Mouse (Mus musculus) heart, adult 2 months (tissue): ENCODE measurements around the gene Hfe. TPM values are rescaled to one million over a fixed set of nuclear protein-coding genes. Genes with fewer than 3 reads are reported as not detected.

Experiments
- DNase-seq, 2 experiments: peaks; one replicate each; pipeline ENCODE4 v3.0.0; 2021
- H3K27ac ChIP-seq: fragments of 200-600 bp; 2 replicates; pipeline ENCODE4 v1.8.1; 2022
- H3K27me3 ChIP-seq: fragments of 200-500 bp; 2 replicates; pipeline ENCODE4 v1.6.1; 2012; ENCODE audit warnings: mild to moderate bottlenecking, low read length, inconsistent platforms, mixed read lengths; ENCODE audit not compliant: control insufficient read depth, insufficient read depth
- H3K36me3 ChIP-seq: fragments of 200-500 bp; 2 replicates; pipeline ENCODE4 v1.6.1; 2012; ENCODE audit warnings: low read length, inconsistent platforms; ENCODE audit not compliant: control insufficient read depth, insufficient read depth
- H3K4me1 ChIP-seq: fragments of 200-500 bp; 2 replicates; pipeline ENCODE4 v1.6.1; 2011; ENCODE audit warnings: low read length; ENCODE audit not compliant: control insufficient read depth, insufficient read depth
- H3K4me3 ChIP-seq: fragments of 200-600 bp; 2 replicates; pipeline ENCODE4 v1.8.1; 2022
- H3K79me2 ChIP-seq: fragments of 200-500 bp; replicated peaks from 2 replicates; pipeline ENCODE4 v1.6.1; 2012; ENCODE audit warnings: mild to moderate bottlenecking, inconsistent platforms, low read length, moderate library complexity, mixed read lengths; ENCODE audit not compliant: control insufficient read depth, insufficient read depth
- H3K9ac ChIP-seq: fragments of 200-500 bp; 2 replicates; pipeline ENCODE4 v1.6.1; 2012; ENCODE audit warnings: low read depth, mild to moderate bottlenecking, control low read depth, inconsistent platforms, low read length, mixed read lengths
- CTCF ChIP-seq: fragments of 200-600 bp; IDR thresholded peaks from 2 replicates; pipeline ENCODE4 v1.8.1; 2022; ENCODE audit warnings: antibody characterized with exemption, mild to moderate bottlenecking, moderate library complexity
- EP300 ChIP-seq: fragments of 200-500 bp; IDR thresholded peaks from 2 replicates; pipeline ENCODE4 v1.6.1; 2011; ENCODE audit warnings: low read depth, low read length, control low read depth; ENCODE audit not compliant: insufficient read depth
- POLR2A ChIP-seq: fragments of 200-500 bp; IDR thresholded peaks from 2 replicates; pipeline ENCODE4 v1.6.1; 2011; ENCODE audit warnings: mild to moderate bottlenecking, low read depth, low read length, control low read depth; ENCODE audit not compliant: insufficient read depth
- WGBS: fragments of 180-500 bp; shearing (Covaris S2); methylation state at CpG from one replicate; pipeline ENCODE4 v1.1.7; 2018; 5-methylcytosine and 5-hydroxymethylcytosine counted together
- intact Hi-C: fragments of 180-260 bp; cut with DNase I; formaldehyde crosslinking; loops from one replicate; pipeline ENCODE4 v1.15.1; 2025
- polyA plus RNA-seq: library from polyadenylated mRNA; depleted of rRNA; stranded (reverse); fragments of >200 nt; gene quantifications from 2 replicates; pipeline ENCODE4 v1.2.3, GENCODE M21; 2012
- total RNA-seq, 2 experiments: library from RNA; stranded (reverse); gene quantifications; 2 replicates each; pipeline ENCODE4 v1.2.3; 2021

Hfe gene
- total and polyA plus RNA-seq, 3 experiments: 16.8 to 62.8 (median 58.9) TPM

GRCm38 (mm10) chr13:23738041-23738440 is 27.4 kb upstream of the Hfe start:
- peak overlapping the region; percentile 96 for H3K27ac ChIP-seq
- H3K79me2 ChIP-seq: no peaks in the 10 kb centered on the region
- DNase-seq: no peak
- H3K4me1 ChIP-seq: peaks cover 1% of the 10 kb centered on the region; the same call in 1 of the 2 replicates
- WGBS: 27% methylated on average over 4 of the region's 4 CpGs
- peaks cover 17% of the 10 kb centered on the region for H3K36me3 ChIP-seq
- H3K9ac ChIP-seq: peak overlapping the region; percentile 71; the same call in 1 of the 2 replicates
- TF ChIP-seq EP300: no peak
- no peak for TF ChIP-seq POLR2A
- no peak for TF ChIP-seq CTCF
- intact Hi-C loops: loop anchor here (10.0 kb wide), 1 partner anchor 1983 kb away; the partner anchor contains the start of genes Hist1h2ak, Hist1h2bn and Hist1h4k
- H3K4me3 ChIP-seq: peak overlapping the region; percentile 89
- H3K27me3 ChIP-seq: no peaks in the 10 kb centered on the region

GRCm38 (mm10) chr13:23737091-23737490 is 26.4 kb upstream of the Hfe start:
- H3K4me3 ChIP-seq: no peak overlapping the region
- H3K79me2 ChIP-seq: no peaks in the 10 kb centered on the region
- no peak overlapping the region for H3K27ac ChIP-seq
- no peak overlapping the region for H3K9ac ChIP-seq
- peaks cover 13% of the 10 kb centered on the region for H3K36me3 ChIP-seq
- DNase-seq: no peak
- no peak for TF ChIP-seq POLR2A
- no peak for TF ChIP-seq CTCF
- no peak for TF ChIP-seq EP300
- intact Hi-C loops: loop anchor here (10.0 kb wide), 1 partner anchor 1982 kb away; the partner anchor contains the start of genes Hist1h2ak, Hist1h2bn and Hist1h4k
- WGBS: 89% methylated on average over 5 of the region's 5 CpGs
- H3K4me1 ChIP-seq: peaks cover 3% of the 10 kb centered on the region
- H3K27me3 ChIP-seq: no peaks in the 10 kb centered on the region

- H3K27ac ChIP-seq: no peak overlapping the region
- DNase-seq: no peak
- H3K27me3 ChIP-seq: no peaks in the 10 kb centered on the region
- H3K4me3 ChIP-seq: no peak overlapping the region
- peaks cover 5% of the 10 kb centered on the region for H3K4me1 ChIP-seq
- H3K9ac ChIP-seq: no peak overlapping the region
- intact Hi-C loops: loop anchor here (1.0 to 10.0 kb wide), 2 partner anchors 31 to 1977 kb away; partner anchors contain the start of genes Hist1h2ak, Hist1h2bn and Hist1h4k
- no peaks in the 10 kb centered on the region for H3K36me3 ChIP-seq
- TF ChIP-seq POLR2A (no peak), EP300 (no peak), CTCF (peak; percentile 94)
- WGBS: 20% methylated on average over 8 of the region's 8 CpGs
- H3K79me2 ChIP-seq: no peaks in the 10 kb centered on the region
Observed at GRCm38 (mm10) chr13:23732156-23732804, 21.6 kb upstream of the Hfe start.

GRCm38 (mm10) chr13:23730479-23730878 is 19.8 kb upstream of the Hfe start:
- no peaks in the 10 kb centered on the region for H3K27me3 ChIP-seq
- intact Hi-C loops: loop anchor here (10.0 kb wide), 1 partner anchor 1976 kb away; the partner anchor contains the start of genes Hist1h2ak, Hist1h2bn and Hist1h4k
- H3K36me3 ChIP-seq: no peaks in the 10 kb centered on the region
- no peak overlapping the region for H3K4me3 ChIP-seq
- TF ChIP-seq CTCF (no peak), EP300 (no peak), POLR2A (no peak)
- 23% methylated on average over 8 of the region's 8 CpGs for WGBS
- no peaks in the 10 kb centered on the region for H3K79me2 ChIP-seq
- no peak overlapping the region for H3K9ac ChIP-seq
- peak in 1 of 2 experiments; percentile 36 for DNase-seq
- peak overlapping the region; percentile 43 for H3K27ac ChIP-seq
- peaks cover 5% of the 10 kb centered on the region for H3K4me1 ChIP-seq

DNA sequence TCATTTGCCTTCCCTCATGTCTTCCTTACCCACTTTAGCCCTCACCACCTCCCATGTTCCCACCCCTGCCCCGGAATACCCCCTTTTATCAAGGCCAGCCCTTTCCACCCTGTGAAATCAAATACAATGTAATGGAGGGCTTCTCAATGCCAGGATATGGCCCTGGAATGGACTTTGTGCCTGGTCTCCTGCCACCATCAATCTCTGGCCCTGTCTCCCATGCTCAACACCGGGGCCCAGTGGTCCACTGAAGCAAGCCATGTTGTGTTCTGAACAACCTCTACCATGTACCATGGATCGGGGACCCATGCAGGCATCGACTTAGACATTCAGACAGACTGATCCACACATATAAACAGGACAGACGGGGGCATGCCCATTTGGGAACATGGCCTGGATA is 19.1 kb upstream of the Hfe start:
- no peak for DNase-seq
- TF ChIP-seq CTCF (no peak), POLR2A (no peak), EP300 (no peak)
- Histone ChIP-seq H3K27me3 (no peaks in the 10 kb centered on the region), H3K9ac (no peak overlapping the region), H3K79me2 (no peaks in the 10 kb centered on the region), H3K4me1 (peaks cover 5% of the 10 kb centered on the region), H3K36me3 (no peaks in the 10 kb centered on the region), H3K4me3 (no peak overlapping the region), H3K27ac (no peak overlapping the region; the same call in 1 of the 2 replicates)
- 93% methylated on average over 5 of the region's 5 CpGs for WGBS
- intact Hi-C loops: loop anchor here (10.0 kb wide), 1 partner anchor 1975 kb away; the partner anchor contains the start of genes Hist1h2ak, Hist1h2bn and Hist1h4k

DNA sequence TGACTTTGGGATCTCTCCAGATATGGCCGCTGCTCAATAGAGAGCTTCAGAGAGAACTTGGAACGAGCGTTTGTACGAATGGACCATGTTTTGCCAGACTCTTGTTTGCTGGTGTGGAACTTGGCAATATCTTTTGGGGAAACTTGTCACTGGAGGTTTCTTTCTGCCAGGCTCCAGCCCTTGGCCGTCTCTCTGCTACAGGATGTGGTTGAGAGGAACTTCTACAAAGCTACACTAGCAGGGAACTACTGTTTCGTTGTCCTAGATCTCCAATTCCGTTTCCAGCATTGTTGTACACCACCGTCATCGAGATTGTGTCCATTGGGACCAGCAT is 18.5 kb upstream of the Hfe start:
- WGBS: 72% methylated on average over 9 of the region's 9 CpGs
- H3K27ac ChIP-seq: peak overlapping the region; percentile 20; the same call in 1 of the 2 replicates
- peak in 1 of 2 experiments; percentile 58 for DNase-seq

More for the DNA sequence above, 18.5 kb upstream of the Hfe start:
- Histone ChIP-seq H3K36me3 (no peaks in the 10 kb centered on the region), H3K4me3 (no peak overlapping the region), H3K9ac (no peak overlapping the region), H3K27me3 (no peaks in the 10 kb centered on the region), H3K79me2 (no peaks in the 10 kb centered on the region), H3K4me1 (peaks cover 5% of the 10 kb centered on the region)
- TF ChIP-seq EP300 (no peak), CTCF (no peak), POLR2A (no peak)
- intact Hi-C loops: no loop called here
